Mouse (Mus musculus) MEL (cell line): ENCODE results near the gene Dcps. TPM values are rescaled to one million over a fixed set of nuclear protein-coding genes. Genes with fewer than 3 reads are reported as not detected.
A peak's percentile ranks its signal among the peaks of the same experiment; 100 is the strongest.

ENCODE experiments used
- DNase-seq: peaks from one replicate; pipeline ENCODE4 v3.0.0; 2011; ENCODE audit warnings: low read depth, low spot score
- H3K27ac ChIP-seq: 2 replicates; pipeline ENCODE4 v1.5.1; 2012; ENCODE audit warnings: low read depth, mild to moderate bottlenecking, control low read depth, low read length, moderate library complexity; ENCODE audit not compliant: control insufficient read depth
- H3K27me3 ChIP-seq, 2 experiments: fragments of 150-350 bp in 1 of 2; sonication (generic) in 1 of 2; 2 replicates each; pipeline ENCODE4 v1.6.1; 2012; ENCODE audit warnings: low read length in 2 of 2, mild to moderate bottlenecking in 2 of 2, improper control_type of control experiment in 1 of 2, moderate library complexity in 1 of 2; ENCODE audit not compliant: insufficient read depth in 2 of 2, control insufficient read depth in 1 of 2
- H3K36me3 ChIP-seq, 2 experiments: 2 replicates each; pipeline ENCODE4 v1.6.1; 2012 to 2014; ENCODE audit warnings: low read length in 2 of 2, improper control_type of control experiment in 1 of 2, inconsistent platforms in 1 of 2, mild to moderate bottlenecking in 1 of 2; ENCODE audit not compliant: insufficient read depth in 2 of 2, control insufficient read depth in 1 of 2
- H3K4me1 ChIP-seq, 2 experiments: fragments of 150-350 bp in 1 of 2; sonication (generic) in 1 of 2; 2 replicates each; pipeline ENCODE4 v1.6.1; 2012; ENCODE audit warnings: low read length in 2 of 2, improper control_type of control experiment in 1 of 2, mild to moderate bottlenecking in 1 of 2; ENCODE audit not compliant: insufficient read depth in 2 of 2, control insufficient read depth in 1 of 2
- H3K4me3 ChIP-seq, 2 experiments: fragments of 150-350 bp in 1 of 2; sonication (generic) in 1 of 2; 2 replicates each; pipeline ENCODE4 v1.5.1; 2012; ENCODE audit warnings: low read depth in 2 of 2, low read length in 2 of 2, mild to moderate bottlenecking in 2 of 2, moderate library complexity in 2 of 2, control low read depth in 1 of 2, improper control_type of control experiment in 1 of 2; ENCODE audit not compliant: control insufficient read depth in 1 of 2, insufficient read depth in 1 of 2
- H3K79me2 ChIP-seq: 2 replicates; pipeline ENCODE4 v1.6.1; 2012; ENCODE audit warnings: mild to moderate bottlenecking, low read length, moderate library complexity; ENCODE audit not compliant: control insufficient read depth, poor library complexity, insufficient read depth
- H3K9ac ChIP-seq: 2 replicates; pipeline ENCODE4 v1.6.1; 2012; ENCODE audit warnings: low read depth, mild to moderate bottlenecking, control low read depth, low read length, moderate library complexity; ENCODE audit not compliant: control insufficient read depth, poor library complexity, severe bottlenecking
- H3K9me3 ChIP-seq: fragments of 150-350 bp; sonication (generic); replicated peaks from 2 replicates; pipeline ENCODE4 v1.6.1; 2012; ENCODE audit warnings: mild to moderate bottlenecking, low read length, improper control_type of control experiment, moderate library complexity; ENCODE audit not compliant: insufficient read depth
- BHLHE40 ChIP-seq: IDR thresholded peaks from 2 replicates; pipeline ENCODE4 v1.6.1; 2012; ENCODE audit warnings: low read depth, mild to moderate bottlenecking, inconsistent platforms, low read length, improper control_type of control experiment, borderline replicate concordance
- CHD1 ChIP-seq: IDR thresholded peaks from 2 replicates; pipeline ENCODE4 v1.6.1; 2012; ENCODE audit warnings: low read depth, mild to moderate bottlenecking, inconsistent platforms, low read length, improper control_type of control experiment
- CHD2 ChIP-seq: IDR thresholded peaks from 2 replicates; pipeline ENCODE4 v1.6.1; 2011; ENCODE audit warnings: low read length, improper control_type of control experiment
- E2F4 ChIP-seq: IDR thresholded peaks from 2 replicates; pipeline ENCODE4 v1.6.1; 2011; ENCODE audit warnings: low read depth, low read length, improper control_type of control experiment, borderline replicate concordance
- ELF1 ChIP-seq: IDR thresholded peaks from 2 replicates; pipeline ENCODE4 v1.6.1; 2014; ENCODE audit warnings: low read depth, mild to moderate bottlenecking, inconsistent platforms, low read length, improper control_type of control experiment, moderate library complexity
- EP300 ChIP-seq, 2 experiments: IDR thresholded peaks; 2 replicates each; pipeline ENCODE4 v1.6.1; 2011; ENCODE audit warnings: improper control_type of control experiment in 2 of 2, low read length in 2 of 2, low read depth in 1 of 2, mild to moderate bottlenecking in 1 of 2
- ETS1 ChIP-seq: IDR thresholded peaks from 2 replicates; pipeline ENCODE4 v1.6.1; 2012; ENCODE audit warnings: low read depth, mild to moderate bottlenecking, inconsistent platforms, low read length, improper control_type of control experiment, moderate library complexity
- GABPA ChIP-seq: IDR thresholded peaks from 2 replicates; pipeline ENCODE4 v1.6.1; 2012; ENCODE audit warnings: low read depth, mild to moderate bottlenecking, inconsistent platforms, low read length, improper control_type of control experiment, moderate library complexity
- GATA1 ChIP-seq: IDR thresholded peaks from 2 replicates; pipeline ENCODE4 v1.6.1; 2011; ENCODE audit warnings: low read depth, low read length, improper control_type of control experiment
- HCFC1 ChIP-seq: IDR thresholded peaks from 2 replicates; pipeline ENCODE4 v1.6.1; 2012; ENCODE audit warnings: low read depth, mild to moderate bottlenecking, inconsistent platforms, low read length, improper control_type of control experiment, moderate library complexity
- JUND ChIP-seq: IDR thresholded peaks from 2 replicates; pipeline ENCODE4 v1.6.1; 2011; ENCODE audit warnings: low read depth, mild to moderate bottlenecking, improper control_type of control experiment, low read length
- KAT2A ChIP-seq: conservative IDR thresholded peaks from 2 replicates; pipeline ENCODE4 v1.6.1; 2012; ENCODE audit warnings: low read depth, low read length, improper control_type of control experiment, inconsistent platforms
- MAFK ChIP-seq: IDR thresholded peaks from 2 replicates; pipeline ENCODE4 v1.6.1; 2011; ENCODE audit warnings: low read depth, mild to moderate bottlenecking, low read length, improper control_type of control experiment, borderline replicate concordance
- MAX ChIP-seq: IDR thresholded peaks from 2 replicates; pipeline ENCODE4 v1.6.1; 2011; ENCODE audit warnings: low read length, improper control_type of control experiment
- MAZ ChIP-seq: IDR thresholded peaks from 2 replicates; pipeline ENCODE4 v1.6.1; 2012; ENCODE audit warnings: low read depth, mild to moderate bottlenecking, inconsistent platforms, low read length, improper control_type of control experiment
- MEF2A ChIP-seq: IDR thresholded peaks from 2 replicates; pipeline ENCODE4 v1.6.1; 2014; ENCODE audit warnings: low read depth, mild to moderate bottlenecking, inconsistent platforms, low read length, improper control_type of control experiment; ENCODE audit not compliant: poor library complexity, insufficient replicate concordance, severe bottlenecking; ENCODE audit errors: extremely low read depth
- MXI1 ChIP-seq: IDR thresholded peaks from 2 replicates; pipeline ENCODE4 v1.6.1; 2011; ENCODE audit warnings: mild to moderate bottlenecking, low read depth, low read length, improper control_type of control experiment
- MYB ChIP-seq: IDR thresholded peaks from 2 replicates; pipeline ENCODE4 v1.6.1; 2011; ENCODE audit warnings: mild to moderate bottlenecking, low read depth, low read length, improper control_type of control experiment
- MYC ChIP-seq: IDR thresholded peaks from 2 replicates; pipeline ENCODE4 v1.6.1; 2011; ENCODE audit warnings: low read depth, mild to moderate bottlenecking, low read length, improper control_type of control experiment, moderate library complexity
- NRF1 ChIP-seq: IDR thresholded peaks from 2 replicates; pipeline ENCODE4 v1.6.1; 2014; ENCODE audit warnings: low read depth, mild to moderate bottlenecking, inconsistent platforms, low read length, improper control_type of control experiment, moderate library complexity; ENCODE audit not compliant: poor library complexity, insufficient read depth, severe bottlenecking
- POLR2A ChIP-seq, 2 experiments: IDR thresholded peaks; 2 replicates each; pipeline ENCODE4 v1.6.1; 2011 to 2012; ENCODE audit warnings: low read length in 2 of 2, mild to moderate bottlenecking in 2 of 2, control low read depth in 1 of 2, improper control_type of control experiment in 1 of 2, low read depth in 1 of 2, moderate library complexity in 1 of 2; ENCODE audit not compliant: control insufficient read depth in 1 of 2, insufficient read depth in 1 of 2, poor library complexity in 1 of 2
- POLR2AphosphoS2 ChIP-seq: IDR thresholded peaks from 2 replicates; pipeline ENCODE4 v1.6.1; 2011; ENCODE audit warnings: low read length, improper control_type of control experiment
- POLR2AphosphoS5 ChIP-seq: IDR thresholded peaks from 2 replicates; pipeline ENCODE4 v1.6.1; 2012; ENCODE audit warnings: low read depth, borderline replicate concordance, mild to moderate bottlenecking, inconsistent platforms, low read length, moderate library complexity, mixed read lengths
- RAD21 ChIP-seq: IDR thresholded peaks from 2 replicates; pipeline ENCODE4 v1.6.1; 2011; ENCODE audit warnings: mild to moderate bottlenecking, low read depth, low read length, improper control_type of control experiment
- RCOR1 ChIP-seq: IDR thresholded peaks from 2 replicates; pipeline ENCODE4 v1.6.1; 2012; ENCODE audit warnings: low read depth, mild to moderate bottlenecking, inconsistent platforms, low read length, improper control_type of control experiment
- SIN3A ChIP-seq: IDR thresholded peaks from 2 replicates; pipeline ENCODE4 v1.6.1; 2012; ENCODE audit warnings: low read length, improper control_type of control experiment, inconsistent platforms
- SMC3 ChIP-seq: IDR thresholded peaks from 2 replicates; pipeline ENCODE4 v1.6.1; 2011; ENCODE audit warnings: low read depth, low read length, improper control_type of control experiment
- TAL1 ChIP-seq: IDR thresholded peaks from 2 replicates; pipeline ENCODE4 v1.6.1; 2012; ENCODE audit warnings: mild to moderate bottlenecking, inconsistent platforms, low read length, moderate library complexity, mixed read lengths
- TBP ChIP-seq: IDR thresholded peaks from 2 replicates; pipeline ENCODE4 v1.8.0; 2011; ENCODE audit warnings: low read depth, low read length, improper control_type of control experiment
- TCF12 ChIP-seq: IDR thresholded peaks from 2 replicates; pipeline ENCODE4 v1.6.1; 2014; ENCODE audit warnings: low read depth, mild to moderate bottlenecking, inconsistent platforms, low read length, improper control_type of control experiment, moderate library complexity
- UBTF ChIP-seq: IDR thresholded peaks from 2 replicates; pipeline ENCODE4 v1.6.1; 2012; ENCODE audit warnings: low read depth, mild to moderate bottlenecking, inconsistent platforms, low read length, improper control_type of control experiment, moderate library complexity, borderline replicate concordance; ENCODE audit not compliant: insufficient read depth
- USF1 ChIP-seq: IDR thresholded peaks from 2 replicates; pipeline ENCODE4 v1.6.1; 2014; ENCODE audit warnings: low read depth, mild to moderate bottlenecking, inconsistent platforms, low read length, improper control_type of control experiment, moderate library complexity
- ZKSCAN1 ChIP-seq: IDR thresholded peaks from 2 replicates; pipeline ENCODE4 v1.6.1; 2012; ENCODE audit warnings: low read depth, mild to moderate bottlenecking, inconsistent platforms, low read length, improper control_type of control experiment, moderate library complexity
- ZMIZ1 ChIP-seq: IDR thresholded peaks from 2 replicates; pipeline ENCODE4 v1.6.1; 2012; ENCODE audit warnings: low read depth, mild to moderate bottlenecking, inconsistent platforms, low read length, improper control_type of control experiment, moderate library complexity
- ZNF384 ChIP-seq: IDR thresholded peaks from 2 replicates; pipeline ENCODE4 v1.6.1; 2012; ENCODE audit warnings: low read depth, mild to moderate bottlenecking, inconsistent platforms, low read length, improper control_type of control experiment
- polyA plus RNA-seq, 2 experiments: library from polyadenylated mRNA; stranded (reverse) in 1 of 2; unstranded in 1 of 2; fragments of >175 nt in 1 of 2; fragments of >200 nt in 1 of 2; gene quantifications; 2 replicates each; pipeline versions ENCODE4 v1.2.1 to v1.2.4; 2012; ENCODE audit warnings: low replicate concordance in 2 of 2, low read depth in 1 of 2; ENCODE audit not compliant: insufficient read length in 2 of 2, insufficient read depth in 1 of 2, missing spikeins in 1 of 2
- total RNA-seq: library from RNA; depleted of rRNA; stranded (reverse); fragments of 300-350 nt; gene quantifications from 2 replicates; pipeline ENCODE4 v1.2.3, GENCODE M21; 2012

The Dcps gene
- total and polyA plus RNA-seq, 3 experiments: 54.3 to 115 TPM; not detected in 1

- H3K9ac ChIP-seq: peak overlapping the region; percentile 97
- peak; percentile 91 for DNase-seq
- peaks cover 8 to 43% of the 10 kb centered on the region in 2 experiments for H3K4me1 ChIP-seq
- H3K27ac ChIP-seq: peak overlapping the region; percentile 97
- H3K27me3 ChIP-seq: no peaks in the 10 kb centered on the region
- peak overlapping the region; percentile 91 to 93 for H3K4me3 ChIP-seq
- H3K79me2 ChIP-seq: peaks cover 74% of the 10 kb centered on the region
- peaks cover 0 to 44% of the 10 kb centered on the region in 2 experiments; a peak in 2 of 4 replicates for H3K36me3 ChIP-seq
- H3K9me3 ChIP-seq: no peaks in the 10 kb centered on the region
- TF ChIP-seq MAX (peak; percentile 79), TBP (no peak), ZKSCAN1 (no peak), KAT2A (no peak), USF1 (no peak), UBTF (no peak), BHLHE40 (no peak), NRF1 (peak; percentile 62), E2F4 (no peak), RAD21 (no peak), POLR2A (IDR thresholded peaks at IDR 0.05; ENCODE audit: control insufficient read depth in 1 of 2, insufficient read depth in 1 of 2, low read depth in 1 of 2, low read length in 2 of 2, poor library complexity in 1 of 2) (peak; percentile 56 to 59), MYC (0 out of 2 replicates have a peak, but pooled peaks have one; percentile 47), SIN3A (no peak), GATA1 (no peak), SMC3 (no peak), TCF12 (peak; percentile 47; the same call in 1 of the 2 replicates), ZNF384 (no peak), JUND (no peak), MAZ (peak; percentile 94), MAFK (no peak), CHD2 (no peak), CHD1 (no peak), MEF2A (no peak), EP300 (IDR thresholded peaks at IDR 0.05; ENCODE audit: low read depth in 1 of 2, low read length in 2 of 2) (peak in 1 of 2 experiments; percentile 47; a peak in 2 of 4 replicates), GABPA (no peak), MYB (no peak), TAL1 (no peak), ELF1 (no peak), ZMIZ1 (peak; percentile 56; the same call in 1 of the 2 replicates), POLR2AphosphoS2 (no peak; the same call in 1 of the 2 replicates), ETS1 (0 out of 2 replicates have a peak, but pooled peaks have one; percentile 15), RCOR1 (no peak), POLR2AphosphoS5 (0 out of 2 replicates have a peak, but pooled peaks have one; percentile 1), MXI1 (peak; percentile 83), HCFC1 (no peak)
Measured at GRCm38 (mm10) chr9:35116391-35117381, 59.2 kb downstream of the Dcps start.
